Mouse (Mus musculus): Measurements from ENCODE around the gene Gadd45g. TPM values are rescaled to one million over a fixed set of nuclear protein-coding genes. Genes with fewer than 3 reads are reported as not detected.

The Gadd45g gene
- 5.4 and 11.3 TPM in 2 replicates for total RNA-seq (2017)

GRCm38 (mm10) chr13:51846301-51846867 lies at the start of gene Gadd45g:
Gene Gadd45g, plus strand, starts transcription at chr13:51846678.
- peak; percentile 66 to 68 for ATAC-seq (replicated peaks in 1 of 2; ENCODE audit: insufficient read depth in 1 of 2, low FRiP score in 2 of 2, low TSS enrichment in 1 of 2, low read depth in 1 of 2, poor library complexity in 2 of 2, severe bottlenecking in 2 of 2)

- ATAC-seq (replicated peaks in 1 of 2; ENCODE audit: insufficient read depth in 1 of 2, low FRiP score in 2 of 2, low TSS enrichment in 1 of 2, low read depth in 1 of 2, poor library complexity in 2 of 2, severe bottlenecking in 2 of 2), result no peak
Observed at GRCm38 (mm10) chr13:51797899-51798746, 48.4 kb upstream of the Gadd45g start.

GRCm38 (mm10) chr13:51799735-51800522 lies 46.5 kb upstream of the Gadd45g start:
- no peak for ATAC-seq (replicated peaks in 1 of 2; ENCODE audit: insufficient read depth in 1 of 2, low FRiP score in 2 of 2, low TSS enrichment in 1 of 2, low read depth in 1 of 2, poor library complexity in 2 of 2, severe bottlenecking in 2 of 2)

GRCm38 (mm10) chr13:51800921-51801320 lies 45.6 kb upstream of the Gadd45g start:
- ATAC-seq (replicated peaks in 1 of 2; ENCODE audit: insufficient read depth in 1 of 2, low FRiP score in 2 of 2, low TSS enrichment in 1 of 2, low read depth in 1 of 2, poor library complexity in 2 of 2, severe bottlenecking in 2 of 2), result peak; percentile 65 to 72

GRCm38 (mm10) chr13:51805634-51806033 lies 40.8 kb upstream of the Gadd45g start:
- ATAC-seq (replicated peaks in 1 of 2; ENCODE audit: insufficient read depth in 1 of 2, low FRiP score in 2 of 2, low TSS enrichment in 1 of 2, low read depth in 1 of 2, poor library complexity in 2 of 2, severe bottlenecking in 2 of 2), result no peak

GRCm38 (mm10) chr13:51806220-51806619 lies 40.3 kb upstream of the Gadd45g start:
- no peak for ATAC-seq (replicated peaks in 1 of 2; ENCODE audit: insufficient read depth in 1 of 2, low FRiP score in 2 of 2, low TSS enrichment in 1 of 2, low read depth in 1 of 2, poor library complexity in 2 of 2, severe bottlenecking in 2 of 2)

- no peak for ATAC-seq (replicated peaks in 1 of 2; ENCODE audit: insufficient read depth in 1 of 2, low FRiP score in 2 of 2, low TSS enrichment in 1 of 2, low read depth in 1 of 2, poor library complexity in 2 of 2, severe bottlenecking in 2 of 2)
Observed at GRCm38 (mm10) chr13:51808141-51808540, 38.3 kb upstream of the Gadd45g start.

- peak; percentile 53 to 64 for ATAC-seq (replicated peaks in 1 of 2; ENCODE audit: insufficient read depth in 1 of 2, low FRiP score in 2 of 2, low TSS enrichment in 1 of 2, low read depth in 1 of 2, poor library complexity in 2 of 2, severe bottlenecking in 2 of 2)
Observed at GRCm38 (mm10) chr13:51813621-51814615, 32.6 kb upstream of the Gadd45g start.

GRCm38 (mm10) chr13:51814646-51815045 lies 31.8 kb upstream of the Gadd45g start:
- ATAC-seq (replicated peaks in 1 of 2; ENCODE audit: insufficient read depth in 1 of 2, low FRiP score in 2 of 2, low TSS enrichment in 1 of 2, low read depth in 1 of 2, poor library complexity in 2 of 2, severe bottlenecking in 2 of 2), result no peak

GRCm38 (mm10) chr13:51815865-51816504 lies 30.5 kb upstream of the Gadd45g start:
- peak; percentile 75 to 76 for ATAC-seq (replicated peaks in 1 of 2; ENCODE audit: insufficient read depth in 1 of 2, low FRiP score in 2 of 2, low TSS enrichment in 1 of 2, low read depth in 1 of 2, poor library complexity in 2 of 2, severe bottlenecking in 2 of 2)

GRCm38 (mm10) chr13:51816559-51817041 lies 29.9 kb upstream of the Gadd45g start:
- ATAC-seq (replicated peaks in 1 of 2; ENCODE audit: insufficient read depth in 1 of 2, low FRiP score in 2 of 2, low TSS enrichment in 1 of 2, low read depth in 1 of 2, poor library complexity in 2 of 2, severe bottlenecking in 2 of 2), result no peak

GRCm38 (mm10) chr13:51818170-51818943 lies 28.1 kb upstream of the Gadd45g start:
- no peak for ATAC-seq (replicated peaks in 1 of 2; ENCODE audit: insufficient read depth in 1 of 2, low FRiP score in 2 of 2, low TSS enrichment in 1 of 2, low read depth in 1 of 2, poor library complexity in 2 of 2, severe bottlenecking in 2 of 2)

GRCm38 (mm10) chr13:51818944-51819326 lies 27.5 kb upstream of the Gadd45g start:
- no peak for ATAC-seq (replicated peaks in 1 of 2; ENCODE audit: insufficient read depth in 1 of 2, low FRiP score in 2 of 2, low TSS enrichment in 1 of 2, low read depth in 1 of 2, poor library complexity in 2 of 2, severe bottlenecking in 2 of 2)

GRCm38 (mm10) chr13:51819351-51819750 lies 27.1 kb upstream of the Gadd45g start:
- ATAC-seq (replicated peaks in 1 of 2; ENCODE audit: insufficient read depth in 1 of 2, low FRiP score in 2 of 2, low TSS enrichment in 1 of 2, low read depth in 1 of 2, poor library complexity in 2 of 2, severe bottlenecking in 2 of 2), result no peak

GRCm38 (mm10) chr13:51821988-51822387 lies 24.5 kb upstream of the Gadd45g start:
- ATAC-seq (replicated peaks in 1 of 2; ENCODE audit: insufficient read depth in 1 of 2, low FRiP score in 2 of 2, low TSS enrichment in 1 of 2, low read depth in 1 of 2, poor library complexity in 2 of 2, severe bottlenecking in 2 of 2), result no peak
